Mouse (Mus musculus) left cerebral cortex, adult 18-20 months (tissue): ENCODE measurements around the gene Klhl32. TPM values are rescaled to one million over a fixed set of nuclear protein-coding genes. Genes with fewer than 3 reads are reported as not detected.

Experiments used
- total RNA-seq, 2 experiments: library from RNA; stranded (reverse); gene quantifications; 2 replicates each; pipeline ENCODE4 v1.2.3; 2021

Gene Klhl32
- total RNA-seq, 2 experiments from 2014 or later = 14.4 to 15.3 TPM

Other genes with a start within 250 kb of the Klhl32 start
- 10 to 100 TPM; 34.7 to 36.0 TPM for gene Ndufaf4, start 47.0 kb upstream of the Klhl32 start, total RNA-seq
- 10 to 100 TPM; 16.0 to 17.5 TPM for gene Gpr63, start 115.3 kb upstream of the Klhl32 start, total RNA-seq